Mouse (Mus musculus) T-helper 2 cell (primary cell): Measurements from ENCODE around the gene Pip4k2c.

Experiments
- in situ Hi-C: fragments of 300-600 bp; cut with MboI, MseI; formaldehyde crosslinking; loops from one replicate; pipeline ENCODE4 v1.15.1; 2025; ENCODE audit warnings: high pct_unique_total_duplicates

Pip4k2c gene

GRCm38 (mm10) chr10:127189116-127189650, 22.2 kb downstream of the Pip4k2c start:
- in situ Hi-C loops = loop anchor here (5.0 to 10.0 kb wide), 2 partner anchors 143 to 336 kb away; partner anchors contain the start of gene Shmt2

GRCm38 (mm10) chr10:127188465-127189115, 22.8 kb downstream of the Pip4k2c start:
- in situ Hi-C loops = loop anchor here (5.0 to 10.0 kb wide), 2 partner anchors 144 to 336 kb away; partner anchors contain the start of gene Shmt2

GRCm38 (mm10) chr10:127188079-127188453, 23.3 kb downstream of the Pip4k2c start:
- in situ Hi-C loops = loop anchor here (5.0 to 10.0 kb wide), 2 partner anchors 144 to 337 kb away; partner anchors contain the start of gene Shmt2

GRCm38 (mm10) chr10:127187371-127188078, 23.9 kb downstream of the Pip4k2c start:
- in situ Hi-C loops = loop anchor here (5.0 to 10.0 kb wide), 2 partner anchors 145 to 337 kb away; partner anchors contain the start of gene Shmt2

GRCm38 (mm10) chr10:127186451-127186850, 24.9 kb downstream of the Pip4k2c start:
- in situ Hi-C loops = loop anchor here (5.0 to 10.0 kb wide), 2 partner anchors 146 to 338 kb away; partner anchors contain the start of gene Shmt2

GRCm38 (mm10) chr10:127185506-127185905, 25.9 kb downstream of the Pip4k2c start:
- in situ Hi-C loops = loop anchor here (5.0 to 10.0 kb wide), 2 partner anchors 147 to 339 kb away; partner anchors contain the start of gene Shmt2

GRCm38 (mm10) chr10:127185101-127185500, 26.3 kb downstream of the Pip4k2c start:
- in situ Hi-C loops = loop anchor here (5.0 to 10.0 kb wide), 2 partner anchors 147 to 340 kb away; partner anchors contain the start of gene Shmt2

GRCm38 (mm10) chr10:127183759-127184158, 27.6 kb downstream of the Pip4k2c start:
- in situ Hi-C loops = loop anchor here (5.0 to 10.0 kb wide), 2 partner anchors 39 to 341 kb away; partner anchors contain the start of gene Shmt2

GRCm38 (mm10) chr10:127182624-127183023, 28.8 kb downstream of the Pip4k2c start:
- in situ Hi-C loops = loop anchor here (5.0 to 10.0 kb wide), 2 partner anchors 40 to 342 kb away; partner anchors contain the start of gene Shmt2

GRCm38 (mm10) chr10:127181566-127181965, 29.8 kb downstream of the Pip4k2c start:
- in situ Hi-C loops = loop anchor here (5.0 to 10.0 kb wide), 2 partner anchors 41 to 343 kb away; partner anchors contain the start of gene Shmt2

- in situ Hi-C loops = loop anchor here (5.0 to 10.0 kb wide), 2 partner anchors 42 to 344 kb away; partner anchors contain the start of gene Shmt2
Observed at GRCm38 (mm10) chr10:127180695-127181047, 30.7 kb downstream of the Pip4k2c start.

- in situ Hi-C loops = loop anchor here (5.0 to 10.0 kb wide), 2 partner anchors 42 to 345 kb away; partner anchors contain the start of gene Shmt2
Observed at GRCm38 (mm10) chr10:127179871-127180694, 31.3 kb downstream of the Pip4k2c start, which contains the start of gene Slc26a10. Gene Slc26a10, minus strand, starts transcription at chr10:127180645.

GRCm38 (mm10) chr10:127178286-127179027, 32.9 kb downstream of the Pip4k2c start:
- in situ Hi-C loops = no loop called here

GRCm38 (mm10) chr10:127177719-127178118, 33.7 kb downstream of the Pip4k2c start:
- in situ Hi-C loops = no loop called here

GRCm38 (mm10) chr10:127177235-127177634, 34.1 kb downstream of the Pip4k2c start:
- in situ Hi-C loops = no loop called here

GRCm38 (mm10) chr10:127176756-127177155, 34.6 kb downstream of the Pip4k2c start:
- in situ Hi-C loops = no loop called here

GRCm38 (mm10) chr10:127176228-127176627, 35.2 kb downstream of the Pip4k2c start:
- in situ Hi-C loops = no loop called here

GRCm38 (mm10) chr10:127174170-127174569, 37.2 kb downstream of the Pip4k2c start:
- in situ Hi-C loops = loop anchor here (5.0 kb wide), 1 partner anchor 57 kb away; no protein-coding TSS in a partner anchor

GRCm38 (mm10) chr10:127173148-127174065, 38.0 kb downstream of the Pip4k2c start:
- in situ Hi-C loops = loop anchor here (5.0 kb wide), 1 partner anchor 56 kb away; no protein-coding TSS in a partner anchor
